Mouse (Mus musculus): Measurements from ENCODE around the gene Rbfox2.

Rbfox2 gene

GRCm38 (mm10) chr15:77192154-77192935 lies 114.5 kb downstream of the Rbfox2 start:
- no peak for DNase-seq (ENCODE audit: low spot score in 2 of 2)

DNA sequence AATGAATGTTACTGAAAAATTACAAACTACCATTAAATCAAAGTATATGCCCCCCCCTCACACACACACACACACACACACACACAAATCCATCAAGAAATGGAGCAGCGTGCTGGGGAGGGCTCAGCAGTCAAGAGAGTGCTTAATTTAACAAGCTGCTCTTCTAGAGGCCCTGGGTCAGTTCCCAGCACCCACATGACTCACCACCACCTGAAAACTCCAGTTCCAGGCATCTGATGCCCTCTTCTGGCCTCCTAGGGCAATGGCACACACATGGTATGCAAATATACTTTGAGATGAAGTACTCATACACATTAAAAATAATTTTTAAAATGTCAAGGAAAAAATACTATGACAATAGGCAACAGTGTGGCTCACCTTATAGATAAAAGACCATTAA lies 120.7 kb downstream of the Rbfox2 start:
- DNase-seq (ENCODE audit: low spot score in 2 of 2): no peak

- DNase-seq (ENCODE audit: low spot score in 2 of 2): no peak
Measured at GRCm38 (mm10) chr15:77185614-77186013, 121.2 kb downstream of the Rbfox2 start.

DNA sequence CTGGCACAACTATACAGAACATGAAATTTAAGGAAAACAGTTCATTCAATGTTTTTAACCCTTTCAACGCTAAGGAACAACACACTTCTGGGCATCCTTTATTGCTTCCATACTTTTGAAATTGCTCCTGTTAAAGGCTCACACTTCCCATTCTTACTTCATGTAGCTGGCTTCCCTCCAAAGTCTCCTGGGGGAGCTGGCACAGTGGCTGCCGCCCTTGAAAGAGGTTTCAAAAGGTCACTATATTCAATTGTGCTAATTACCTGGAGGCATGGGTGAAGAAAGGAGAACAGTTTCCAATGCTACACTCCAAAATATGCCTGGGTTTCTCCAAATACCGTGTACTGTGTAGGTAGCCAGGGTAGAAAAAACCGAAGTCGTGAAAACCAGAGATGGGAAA lies 124.0 kb downstream of the Rbfox2 start:
- no peak for DNase-seq (ENCODE audit: low spot score in 2 of 2)

DNA sequence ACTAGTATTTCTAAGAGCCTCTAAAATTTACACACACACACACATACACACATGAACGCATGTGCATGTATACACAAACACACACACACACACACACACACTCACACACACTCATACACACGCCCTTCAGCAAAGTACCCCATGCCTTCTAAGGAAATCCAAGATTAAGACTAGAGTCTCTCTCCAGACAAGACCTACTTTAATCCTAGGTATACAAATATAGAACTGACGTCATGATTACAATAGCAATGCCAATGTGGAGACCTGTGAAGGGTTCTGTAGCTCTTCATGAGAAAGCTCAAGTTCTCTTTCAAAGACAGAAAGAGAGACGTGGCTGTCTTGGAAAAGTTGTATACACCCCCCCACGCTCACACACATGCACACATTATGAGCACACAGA lies 132.8 kb downstream of the Rbfox2 start:
- DNase-seq (ENCODE audit: low spot score in 2 of 2): no peak

DNA sequence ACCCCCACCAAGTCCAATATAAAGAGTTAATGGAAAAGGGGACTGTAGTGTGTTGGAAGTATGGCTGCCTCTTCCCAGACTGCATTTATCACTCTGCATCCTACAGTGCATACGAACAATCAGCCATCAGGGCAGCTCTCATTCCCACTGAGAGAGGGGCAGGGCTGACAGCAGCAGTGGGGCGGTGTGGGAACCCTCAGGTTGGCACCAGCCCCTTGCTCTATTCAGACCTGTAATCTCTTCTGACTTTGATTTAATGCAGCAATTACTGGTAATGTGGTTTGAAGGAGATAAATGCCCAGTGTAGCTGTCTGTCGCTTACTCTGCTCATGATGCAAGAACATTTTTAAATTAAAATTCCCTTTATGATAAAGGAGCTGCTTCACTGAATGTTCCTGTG lies 134.4 kb downstream of the Rbfox2 start:
- DNase-seq (ENCODE audit: low spot score in 2 of 2): no peak

GRCm38 (mm10) chr15:77168781-77169180 lies 138.0 kb downstream of the Rbfox2 start:
- no peak for DNase-seq (ENCODE audit: low spot score in 2 of 2)

- DNase-seq (ENCODE audit: low spot score in 2 of 2): no peak
Measured at GRCm38 (mm10) chr15:77166225-77166732, 140.5 kb downstream of the Rbfox2 start.

- no peak for DNase-seq (ENCODE audit: low spot score in 2 of 2)
Measured at GRCm38 (mm10) chr15:77163336-77163735, 143.5 kb downstream of the Rbfox2 start.

GRCm38 (mm10) chr15:77162931-77163330 lies 143.9 kb downstream of the Rbfox2 start:
- no peak for DNase-seq (ENCODE audit: low spot score in 2 of 2)

GRCm38 (mm10) chr15:77161382-77161781 lies 145.4 kb downstream of the Rbfox2 start:
- DNase-seq (ENCODE audit: low spot score in 2 of 2): no peak

- DNase-seq (ENCODE audit: low spot score in 2 of 2): no peak
Measured at GRCm38 (mm10) chr15:77160848-77161247, 146.0 kb downstream of the Rbfox2 start.

- DNase-seq (ENCODE audit: low spot score in 2 of 2): no peak
Measured at GRCm38 (mm10) chr15:77156525-77156924, 150.3 kb downstream of the Rbfox2 start.

DNA sequence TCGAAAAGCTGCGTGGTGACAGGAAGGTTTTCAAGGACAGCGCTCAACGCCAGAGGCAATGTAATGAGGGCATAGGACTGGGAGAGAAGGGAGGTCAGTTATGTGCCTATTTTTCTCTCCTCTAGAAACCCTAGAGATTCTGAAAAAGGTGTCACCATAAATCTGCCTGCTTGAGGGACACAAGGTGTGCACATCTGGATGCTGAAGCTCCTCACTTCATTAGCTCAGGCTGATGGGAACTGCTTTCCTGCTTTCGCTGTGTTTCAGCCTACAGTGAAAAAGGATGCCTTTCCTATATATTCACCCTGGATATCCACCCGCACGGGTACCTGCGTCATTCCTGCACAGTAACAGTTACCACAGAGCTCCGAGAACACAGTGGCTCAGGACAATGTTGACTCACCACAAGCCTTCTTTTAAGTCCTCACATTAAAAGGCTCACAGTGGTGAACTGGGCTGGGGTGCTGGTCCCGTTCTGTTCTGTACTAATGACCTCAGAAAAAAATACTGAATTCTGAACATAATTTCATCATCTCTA lies 152.5 kb downstream of the Rbfox2 start:
- no peak for DNase-seq (ENCODE audit: low spot score in 2 of 2)

DNA sequence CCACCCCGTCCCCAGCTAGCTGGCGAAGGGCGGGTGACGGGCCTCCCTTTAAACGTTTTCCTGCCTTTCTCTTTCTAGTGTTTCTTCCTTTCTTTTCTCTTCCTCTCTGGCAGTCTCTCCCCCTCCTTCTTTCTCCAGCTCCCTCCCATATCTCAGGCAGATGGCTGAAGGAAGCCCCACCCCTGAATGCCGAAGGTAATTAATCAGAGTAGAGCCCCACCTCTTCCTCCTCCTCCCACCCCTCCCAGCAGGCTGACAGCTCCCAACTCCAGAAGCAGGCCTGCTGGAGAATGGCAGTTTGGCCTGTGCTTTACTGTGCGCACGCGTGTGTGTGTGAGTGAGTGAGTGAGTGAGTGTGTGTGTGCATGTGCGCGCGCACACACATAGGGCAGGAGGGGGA lies 153.2 kb downstream of the Rbfox2 start:
- peak; percentile 2 to 5 for DNase-seq (ENCODE audit: low spot score in 2 of 2)

DNA sequence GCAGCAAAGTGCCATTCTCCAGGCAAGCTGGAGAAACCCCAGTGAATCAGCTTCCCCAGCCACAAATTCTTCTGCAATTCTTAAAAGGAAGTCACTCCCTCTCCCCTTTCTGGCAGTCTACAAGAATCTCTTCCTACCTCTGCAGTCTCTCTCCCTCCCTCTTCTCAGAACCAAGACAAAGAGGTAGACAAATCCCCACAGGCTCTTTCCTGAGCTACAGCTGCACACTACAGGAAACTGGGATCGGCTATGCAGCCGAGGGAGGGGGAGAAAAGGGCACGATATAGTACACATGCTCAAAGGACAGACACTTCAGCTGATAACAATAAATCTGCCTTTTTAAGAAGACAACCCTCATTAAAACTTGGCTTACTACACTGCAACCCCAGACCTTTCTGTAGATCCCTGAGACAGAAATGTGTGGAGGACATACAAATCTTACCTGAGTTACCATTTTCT lies 153.7 kb downstream of the Rbfox2 start:
- DNase-seq (ENCODE audit: low spot score in 2 of 2): no peak

- DNase-seq (ENCODE audit: low spot score in 2 of 2): no peak
Measured at GRCm38 (mm10) chr15:77152336-77153087, 154.3 kb downstream of the Rbfox2 start.

- no peak for DNase-seq (ENCODE audit: low spot score in 2 of 2)
Measured at GRCm38 (mm10) chr15:77151816-77152215, 155.0 kb downstream of the Rbfox2 start.

DNA sequence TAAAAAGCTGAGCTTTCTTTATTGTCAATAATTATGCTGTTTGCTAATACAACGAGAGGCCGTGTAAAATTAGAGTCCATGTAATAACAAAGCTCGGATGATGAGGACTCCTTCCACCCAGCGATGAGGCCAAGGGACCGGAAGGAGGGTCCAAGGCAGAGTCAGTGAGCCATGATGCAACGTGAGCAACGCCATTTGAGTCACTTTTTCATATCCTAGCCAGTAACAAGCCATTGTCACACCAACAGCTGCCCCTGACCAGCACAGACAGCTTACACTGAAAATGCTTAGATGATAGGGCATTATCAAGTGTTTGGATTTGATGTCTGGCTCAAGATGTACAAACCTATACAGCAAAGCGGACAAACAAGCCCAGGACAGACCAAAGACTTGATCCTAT lies 155.6 kb downstream of the Rbfox2 start:
- DNase-seq (ENCODE audit: low spot score in 2 of 2): no peak

DNA sequence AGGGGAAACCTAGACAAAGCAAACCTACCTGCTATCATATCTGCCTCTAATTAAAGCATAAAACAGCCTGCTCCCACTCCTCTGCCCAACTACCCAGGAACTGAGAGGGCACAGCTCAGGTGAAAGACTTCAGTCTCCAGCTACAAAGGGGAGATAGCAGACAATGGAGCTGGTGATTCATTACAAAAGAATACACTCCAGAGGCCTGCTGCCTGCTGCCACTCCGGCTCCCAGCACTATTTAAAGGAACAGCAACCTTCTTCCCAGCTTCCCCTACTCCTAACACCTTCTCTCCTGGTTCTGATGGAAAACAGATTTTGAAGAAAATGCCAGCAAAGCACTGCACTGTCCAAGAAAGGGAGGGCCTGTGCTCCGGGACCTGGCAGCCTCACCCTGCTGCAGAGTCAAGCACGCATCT lies 156.4 kb downstream of the Rbfox2 start:
- no peak for DNase-seq (ENCODE audit: low spot score in 2 of 2)

DNA sequence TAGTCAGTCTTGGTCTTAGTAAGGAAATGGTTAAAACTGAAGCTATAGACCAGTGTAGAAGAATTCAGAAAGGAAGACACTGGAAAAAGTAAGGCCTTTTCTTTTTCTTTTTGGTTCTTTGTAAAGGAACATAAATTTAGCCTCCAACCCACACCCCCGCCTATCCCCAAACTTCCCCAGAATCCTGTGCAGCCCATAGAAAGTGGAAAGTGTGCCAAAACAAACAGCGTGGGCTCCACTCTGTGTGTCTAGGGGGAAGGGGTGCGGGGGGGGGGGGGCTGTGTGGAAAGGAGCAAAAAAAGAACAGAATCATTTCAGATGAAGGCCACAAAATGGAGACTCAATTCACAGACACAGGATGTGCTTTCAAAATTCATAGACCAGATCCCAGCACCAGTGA lies 156.8 kb downstream of the Rbfox2 start:
- no peak for DNase-seq (ENCODE audit: low spot score in 2 of 2)

- no peak for DNase-seq (ENCODE audit: low spot score in 2 of 2)
Measured at GRCm38 (mm10) chr15:77149551-77149950, 157.3 kb downstream of the Rbfox2 start.

GRCm38 (mm10) chr15:77146942-77147341 lies 159.9 kb downstream of the Rbfox2 start:
- DNase-seq (ENCODE audit: low spot score in 2 of 2): no peak
